Mouse (Mus musculus): Measurements from ENCODE around the gene Rexo2.

DNA sequence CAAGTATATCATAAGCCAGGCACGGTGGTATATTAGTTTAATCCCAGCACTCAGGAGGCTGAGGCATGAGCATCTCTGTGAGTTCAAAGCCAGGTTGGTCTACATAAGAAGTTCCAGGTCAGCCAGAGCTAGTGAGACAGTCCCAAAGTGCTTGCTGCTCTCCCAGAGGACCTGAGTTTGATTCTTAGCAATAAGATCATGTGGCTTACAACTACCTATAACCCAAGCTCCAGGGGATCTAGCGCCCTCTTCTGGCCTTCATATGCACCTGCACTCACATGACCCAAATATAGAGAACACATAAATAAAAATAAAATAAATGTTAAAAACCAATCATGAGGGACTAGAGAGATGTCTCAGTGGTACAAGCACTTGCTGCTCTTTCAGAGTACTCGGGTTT lies 21.5 kb downstream of the Rexo2 start:
- TF ChIP-seq GATA1 (IDR thresholded peaks at IDR 0.05; ENCODE audit: low read length): no peak
- no peak for TF ChIP-seq TAL1 (IDR thresholded peaks at IDR 0.05; ENCODE audit: low read length)
